Mouse (Mus musculus): Measurements from ENCODE around the gene Nod2.

The Nod2 gene

GRCm38 (mm10) chr8:88681046-88681445, 33.9 kb downstream of the Nod2 start:
- peak; percentile 73 for DNase-seq

GRCm38 (mm10) chr8:88683656-88684289, 36.7 kb downstream of the Nod2 start:
- DNase-seq: peak; percentile 87

- DNase-seq: peak; percentile 86
These were observed 39.3 kb downstream of the Nod2 start for GRCm38 (mm10) chr8:88686226-88686905.

GRCm38 (mm10) chr8:88686906-88687235, 39.8 kb downstream of the Nod2 start:
- DNase-seq: peak; percentile 84

- DNase-seq: no peak
These were observed 42.0 kb downstream of the Nod2 start for GRCm38 (mm10) chr8:88689151-88689550.

GRCm38 (mm10) chr8:88689891-88690290, 42.8 kb downstream of the Nod2 start:
- peak; percentile 82 for DNase-seq

GRCm38 (mm10) chr8:88691342-88691948, 44.3 kb downstream of the Nod2 start:
- peak; percentile 61 for DNase-seq

- peak; percentile 85 for DNase-seq
These were observed 44.8 kb downstream of the Nod2 start for GRCm38 (mm10) chr8:88691961-88692360.

- peak; percentile 64 for DNase-seq
These were observed 45.8 kb downstream of the Nod2 start for GRCm38 (mm10) chr8:88692866-88693265.

- DNase-seq: peak; percentile 29
These were observed 46.3 kb downstream of the Nod2 start for GRCm38 (mm10) chr8:88693376-88693775.

GRCm38 (mm10) chr8:88694291-88694690, 47.2 kb downstream of the Nod2 start:
- DNase-seq: peak; percentile 93

- no peak for DNase-seq
These were observed 49.1 kb downstream of the Nod2 start for GRCm38 (mm10) chr8:88696228-88696627.

- DNase-seq: peak; percentile 100
These were observed 49.9 kb downstream of the Nod2 start, which contains the start of gene Cyld for GRCm38 (mm10) chr8:88696721-88697641. Gene Cyld (plus strand): TSS chr8:88697028.

GRCm38 (mm10) chr8:88697642-88698031, 50.5 kb downstream of the Nod2 start:
- no peak for DNase-seq

- DNase-seq: peak; percentile 82
These were observed 50.9 kb downstream of the Nod2 start for GRCm38 (mm10) chr8:88698048-88698447.

GRCm38 (mm10) chr8:88701611-88702010, 54.5 kb downstream of the Nod2 start:
- DNase-seq: no peak

- DNase-seq: no peak
These were observed 55.7 kb downstream of the Nod2 start for GRCm38 (mm10) chr8:88702816-88703215.

- DNase-seq: no peak
These were observed 76.3 kb downstream of the Nod2 start for GRCm38 (mm10) chr8:88723256-88723963.

Data from heart, adult 11 months (tissue).